ENCODE assay signal across 8 mouse cellular contexts in the genomic region with DNA sequence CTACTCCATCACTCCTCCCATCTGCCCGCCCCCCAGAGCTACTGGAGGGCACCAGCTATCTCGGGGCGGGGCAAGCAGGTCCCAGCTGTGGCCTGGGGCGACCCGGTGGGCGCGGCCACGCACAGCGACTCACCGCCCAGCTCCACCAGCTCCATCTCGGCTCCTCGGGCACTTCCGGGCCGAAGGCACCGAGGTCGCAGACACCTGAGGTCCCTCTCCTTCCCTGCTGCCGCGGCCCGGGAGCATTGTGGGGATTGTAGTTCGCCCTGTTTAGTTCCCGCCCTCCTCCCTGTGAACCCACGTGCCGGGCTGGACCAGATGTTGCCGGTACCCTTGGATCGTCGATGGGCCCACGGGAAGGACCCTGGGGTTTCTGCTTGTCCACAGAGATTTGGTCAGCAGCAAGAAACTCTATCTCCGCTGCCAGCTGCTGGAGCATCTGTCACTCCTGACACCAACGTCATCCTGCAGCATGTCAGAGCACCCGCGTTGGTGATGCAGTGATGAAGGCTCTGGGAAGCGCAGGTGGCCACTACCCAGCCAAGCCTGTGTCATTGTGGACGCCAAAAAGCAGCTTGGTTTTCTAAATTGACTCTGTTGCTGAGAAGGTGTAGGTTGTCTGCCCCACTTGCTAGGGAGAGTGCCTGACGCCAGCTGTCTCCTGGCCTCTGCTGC. TPM values are rescaled to one million over a fixed set of nuclear protein-coding genes. Genes with fewer than 3 reads are reported as not detected.
DNase-seq lines count a peak whose midpoint lies in the region; ATAC-seq and TF ChIP-seq lines count a peak whose summit lies in the region.

Gene Tmub1 (minus strand): TSS at position 231 of the 675 bp plus-strand sequence.

- peak; percentile 68 for ATAC-seq in inflammation-experienced regulatory T-cells, adult 6 months

- peak within 1 kb of the TSS; percentile 67 for H3K27ac ChIP-seq in cortical plate, adult 2 months (ENCODE audit: insufficient read depth, low read length)

- no peaks in the 10 kb centered on the region for H3K9me3 ChIP-seq in megakaryocyte, embryonic 14.5 days

- H3K4me1 ChIP-seq in cortical plate, adult 2 months (ENCODE audit: control insufficient read depth, insufficient read depth, low read length): peaks cover 3% of the 10 kb centered on the region; the same call in 1 of the 2 replicates
- H3K4me1 ChIP-seq in megakaryocyte, embryonic 14.5 days: peaks cover 65% of the 10 kb centered on the region

- peak; percentile 70 for DNase-seq in adipocyte (ENCODE audit: low spot score)
- peak; percentile 77 for DNase-seq in gastrocnemius, postnatal 14 days
- DNase-seq in left cerebral cortex, adult 9 months (ENCODE audit: low spot score in 2 of 2): peak; percentile 71 to 89
- DNase-seq in right cerebral cortex, postnatal 14 days: peak; percentile 81
- DNase-seq in urinary bladder, postnatal 4 days (ENCODE audit: low spot score in 2 of 2): peak; percentile 72 to 76

- intact Hi-C loops in gastrocnemius, postnatal 14 days (cut with DNase I; ENCODE audit: low total_unique reads): no loop called here

- peak within 1 kb of the TSS; percentile 51 for H3K4me3 ChIP-seq in cortical plate, adult 2 months (ENCODE audit: insufficient read depth, low read length)
- H3K4me3 ChIP-seq in megakaryocyte, embryonic 14.5 days (replicated peaks): peak within 1 kb of the TSS; percentile 96

- TF ChIP-seq CTCF in cortical plate, adult 2 months (IDR thresholded peaks at IDR 0.05; ENCODE audit: extremely low read depth, insufficient read depth, low read length): no peak

- H3K36me3 ChIP-seq in megakaryocyte, embryonic 14.5 days (replicated peaks; ENCODE audit: low read length): peaks cover 18% of the 10 kb centered on the region

- TF ChIP-seq POLR2A in cortical plate, adult 2 months (IDR thresholded peaks at IDR 0.05; ENCODE audit: extremely low read depth, insufficient read depth, low read length): peak; percentile 54; the same call in 1 of the 2 replicates

- H3K27me3 ChIP-seq in megakaryocyte, embryonic 14.5 days (replicated peaks): no peaks in the 10 kb centered on the region

RNA-seq across cellular contexts. Expression of gene Tmub1, which starts in this region (rescaled TPM):
- 48.7 and 49.0 TPM in 2 replicates for polyA plus RNA-seq in cortical plate, adult 2 months (2012; rRNA removed)
- 10 to 100 TPM; 11.4 to 13.7 TPM for total RNA-seq in gastrocnemius, postnatal 14 days (2021)
- 10 to 100 TPM; 50.9 to 68.9 (median 59.0) TPM for polyA plus RNA-seq in inflammation-experienced regulatory T-cells, adult 6 months (2017; shearing (Covaris generic))
- 31.6 and 37.8 TPM in 2 replicates for polyA plus RNA-seq in megakaryocyte, embryonic 14.5 days (2012; ENCODE audit: insufficient read depth, low replicate concordance)

Comparison
In these comparisons a context has a peak if more than half of its experiments do, and no peak if none do; other contexts are left out.
1. Peak in every context shown above with its lines: DNase-seq, ATAC-seq, H3K4me3 ChIP-seq and H3K27ac ChIP-seq.